Mouse (Mus musculus): ENCODE measurements around the gene Bcam. TPM values are rescaled to one million over a fixed set of nuclear protein-coding genes. Genes with fewer than 3 reads are reported as not detected.

Gene Bcam
- polyA plus RNA-seq, 1 experiment: 29.3 TPM

DNA sequence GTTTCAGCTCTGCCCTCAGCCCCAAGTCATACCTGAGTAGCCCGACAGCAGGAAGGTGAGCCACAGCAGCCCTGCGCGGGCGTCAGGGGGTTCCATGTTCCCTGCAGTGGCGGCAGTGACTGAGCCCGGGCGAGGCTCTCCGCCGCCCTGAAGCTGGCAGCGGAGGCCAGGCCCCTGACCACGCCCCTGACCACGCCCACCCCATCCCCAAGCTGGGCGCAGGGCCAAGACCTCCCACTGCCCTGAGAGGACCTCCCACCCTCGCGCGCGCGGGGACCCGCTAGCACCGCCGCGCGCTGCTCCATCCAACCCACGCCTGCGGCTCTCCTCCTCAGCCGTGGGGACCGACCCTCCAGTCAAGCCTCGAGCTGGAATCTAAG lies 451 bp downstream of the Bcam start:
- H3K36me3 ChIP-seq (ENCODE audit: control insufficient read depth, insufficient read depth): no peaks in the 10 kb centered on the region
- TF ChIP-seq POLR2A (IDR thresholded peaks at IDR 0.05; ENCODE audit: insufficient read length, low read depth) (peak; percentile 69), SRF (IDR thresholded peaks at IDR 0.05; ENCODE audit: control insufficient read depth, insufficient read length, low read depth) (no peak)
- peak overlapping the region; percentile 60 for H3K4me2 ChIP-seq (ENCODE audit: low read depth)
- H3K79me2 ChIP-seq (ENCODE audit: control insufficient read depth, insufficient read depth): no peaks in the 10 kb centered on the region
- peaks cover 14% of the 10 kb centered on the region for H3K27me3 ChIP-seq (ENCODE audit: control insufficient read depth, insufficient read depth, insufficient read length)
- H3ac ChIP-seq (ENCODE audit: control insufficient read depth, insufficient read length): no peak overlapping the region
- H3K4me3 ChIP-seq: peak overlapping the region; percentile 12

DNA sequence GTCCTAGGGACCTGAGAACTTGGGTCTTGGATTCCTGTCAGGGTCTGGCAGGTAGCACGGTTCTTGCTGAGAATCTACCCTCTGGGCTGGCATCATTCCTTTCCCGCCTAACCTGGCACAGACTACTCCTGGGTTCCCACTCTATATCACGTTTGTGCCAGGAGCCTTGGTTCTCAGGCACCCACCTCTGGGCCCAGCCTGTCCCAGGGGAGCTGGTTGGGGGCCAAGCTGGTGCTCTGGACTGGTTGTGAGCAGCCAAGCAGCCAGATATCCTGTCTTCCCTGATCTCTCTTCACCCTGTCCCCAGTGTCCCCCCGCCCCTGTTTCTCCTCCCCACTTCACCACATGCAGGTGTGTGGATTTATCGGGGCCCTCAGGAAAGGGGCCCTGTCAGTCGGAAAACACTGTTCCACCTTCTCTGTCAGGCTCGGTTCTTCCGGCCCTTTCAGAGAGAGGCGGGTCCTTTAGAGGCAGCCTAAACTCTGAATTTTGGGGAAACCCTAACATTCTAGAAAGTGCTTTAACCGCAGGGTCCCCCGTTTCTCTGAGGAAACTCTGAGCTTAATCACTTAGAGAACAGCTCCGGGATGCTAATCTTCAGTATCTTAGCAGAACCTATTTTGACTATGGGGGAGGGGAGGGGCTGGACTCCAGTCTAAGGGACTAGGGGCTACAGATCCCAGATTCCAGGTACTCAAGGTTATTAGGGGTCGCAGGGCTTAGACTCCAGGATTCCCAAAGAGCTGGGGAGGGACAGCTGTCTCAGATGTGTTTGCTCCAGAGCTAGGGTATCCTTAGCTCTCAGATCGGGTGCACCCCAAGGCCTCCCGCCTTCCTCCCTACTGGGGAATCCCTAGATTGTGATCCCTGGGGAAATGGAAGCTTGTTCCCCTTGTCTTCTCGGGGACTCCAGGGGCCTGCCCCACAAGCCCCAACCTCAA lies 1.1 kb downstream of the Bcam start:
- Histone ChIP-seq H3K4me3 (peak overlapping the region; percentile 12), H3K27me3 (ENCODE audit: control insufficient read depth, insufficient read depth, insufficient read length) (peaks cover 14% of the 10 kb centered on the region), H3K79me2 (ENCODE audit: control insufficient read depth, insufficient read depth) (no peaks in the 10 kb centered on the region), H3K4me2 (ENCODE audit: low read depth) (peak overlapping the region; percentile 60), H3ac (ENCODE audit: control insufficient read depth, insufficient read length) (no peak overlapping the region), H3K36me3 (ENCODE audit: control insufficient read depth, insufficient read depth) (no peaks in the 10 kb centered on the region)
- TF ChIP-seq CEBPB (IDR thresholded peaks at IDR 0.05; ENCODE audit: insufficient read depth, poor library complexity, severe bottlenecking): no peak

DNA sequence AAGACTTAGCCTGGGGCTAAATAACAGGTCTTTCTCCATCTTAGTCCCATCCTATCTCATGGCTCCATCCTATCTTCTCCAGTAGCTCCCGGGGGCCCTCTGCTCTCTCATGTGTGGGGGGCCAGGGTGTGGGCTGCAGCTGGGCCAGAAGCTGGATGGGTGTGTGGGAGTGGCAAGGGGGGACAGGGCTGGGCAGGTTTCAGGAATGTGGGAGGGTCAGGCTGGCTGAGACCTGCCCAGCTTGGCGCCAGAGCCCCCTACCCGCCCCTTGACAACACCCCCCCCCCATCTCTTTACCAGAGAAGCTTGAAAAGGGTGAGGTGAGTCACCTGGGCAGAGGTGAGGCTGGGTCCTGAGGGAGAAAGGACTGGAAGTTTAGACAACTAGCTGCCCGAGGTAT lies 1.8 kb downstream of the Bcam start:
- no peaks in the 10 kb centered on the region for H3K36me3 ChIP-seq (ENCODE audit: control insufficient read depth, insufficient read depth)
- no peak overlapping the region for H3ac ChIP-seq (ENCODE audit: control insufficient read depth, insufficient read length)
- peaks cover 14% of the 10 kb centered on the region for H3K27me3 ChIP-seq (ENCODE audit: control insufficient read depth, insufficient read depth, insufficient read length)
- H3K79me2 ChIP-seq (ENCODE audit: control insufficient read depth, insufficient read depth): no peaks in the 10 kb centered on the region
- peak overlapping the region; percentile 12 for H3K4me3 ChIP-seq
- TF ChIP-seq REST (IDR thresholded peaks at IDR 0.05; ENCODE audit: insufficient read depth, insufficient read length) (no peak), MYOD1 (IDR thresholded peaks at IDR 0.05; ENCODE audit: control insufficient read depth in 1 of 3, insufficient read length in 2 of 3, low read depth in 2 of 3) (no peak), MYOG (IDR thresholded peaks at IDR 0.05; ENCODE audit: control insufficient read depth in 1 of 3, insufficient read depth in 1 of 3, insufficient read length in 2 of 3, low read depth in 2 of 3) (no peak), SRF (IDR thresholded peaks at IDR 0.05; ENCODE audit: control insufficient read depth, insufficient read length, low read depth) (no peak)
- peak overlapping the region; percentile 60 for H3K4me2 ChIP-seq (ENCODE audit: low read depth)

DNA sequence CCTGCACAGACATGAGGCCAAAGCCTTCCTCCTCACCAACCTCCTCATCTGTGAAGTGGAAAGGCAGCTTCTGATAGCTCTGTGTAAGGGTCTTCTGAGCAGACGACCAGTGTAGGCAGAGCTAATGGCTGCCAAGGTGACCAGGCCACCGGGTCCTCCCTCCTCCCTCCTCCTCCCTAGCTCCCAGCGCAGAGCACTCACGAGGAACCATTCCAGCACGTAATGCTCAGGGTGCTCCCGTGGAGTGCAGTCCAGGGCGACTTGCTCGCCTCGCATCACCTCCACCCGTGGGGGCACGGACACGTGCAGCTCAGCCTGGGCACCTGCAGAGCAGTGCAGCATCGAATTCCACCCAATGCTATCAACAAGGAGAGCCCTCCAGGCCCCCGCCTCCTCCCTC lies 2.6 kb downstream of the Bcam start:
- H3K4me3 ChIP-seq: no peak overlapping the region
- peak overlapping the region; percentile 6 for H3K4me2 ChIP-seq (ENCODE audit: low read depth)

DNA sequence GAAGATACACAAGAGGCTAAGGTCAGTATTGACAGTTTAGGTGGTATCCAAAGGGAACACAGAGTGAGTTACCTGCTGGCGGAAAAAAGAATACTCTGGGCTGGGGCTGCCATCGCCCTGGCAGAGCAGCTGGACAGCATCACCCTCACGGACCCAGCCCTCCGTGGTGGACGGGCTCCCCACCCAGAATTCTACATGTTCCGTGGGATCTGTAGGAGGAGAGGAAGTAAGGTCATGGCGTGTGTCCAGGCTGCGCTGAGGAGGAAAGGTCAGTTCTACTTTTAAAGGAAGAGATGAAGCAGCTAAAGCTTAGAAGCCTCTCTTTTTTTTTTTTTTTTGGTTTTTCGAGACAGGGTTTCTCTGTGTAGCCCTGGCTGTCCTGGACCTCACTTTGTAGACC lies 6.2 kb downstream of the Bcam start:
- no peak overlapping the region for H3ac ChIP-seq (ENCODE audit: control insufficient read depth, insufficient read length)
- no peaks in the 10 kb centered on the region for H3K79me2 ChIP-seq (ENCODE audit: control insufficient read depth, insufficient read depth)
- H3K4me3 ChIP-seq: no peak overlapping the region
- H3K27me3 ChIP-seq (ENCODE audit: control insufficient read depth, insufficient read depth, insufficient read length): peaks cover 8% of the 10 kb centered on the region
- no peak for TF ChIP-seq REST (IDR thresholded peaks at IDR 0.05; ENCODE audit: insufficient read depth, insufficient read length)
- no peak for TF ChIP-seq CEBPB (IDR thresholded peaks at IDR 0.05; ENCODE audit: insufficient read depth, poor library complexity, severe bottlenecking)
- TF ChIP-seq TCF12 (IDR thresholded peaks at IDR 0.05; ENCODE audit: insufficient read depth, poor library complexity, severe bottlenecking): no peak
- TF ChIP-seq POLR2A (IDR thresholded peaks at IDR 0.05; ENCODE audit: insufficient read length, low read depth): no peak
- no peak for TF ChIP-seq TCF3 (IDR thresholded peaks at IDR 0.05; ENCODE audit: insufficient read length, low read depth)
- TF ChIP-seq MYOG (IDR thresholded peaks at IDR 0.05; ENCODE audit: control insufficient read depth in 1 of 3, insufficient read depth in 1 of 3, insufficient read length in 2 of 3, low read depth in 2 of 3): no peak
- no peak for TF ChIP-seq USF1 (IDR thresholded peaks at IDR 0.05; ENCODE audit: low read depth)
- TF ChIP-seq E2F4 (IDR thresholded peaks at IDR 0.05; ENCODE audit: insufficient read depth): no peak
- no peak for TF ChIP-seq POLR2AphosphoS2 (IDR thresholded peaks at IDR 0.05; ENCODE audit: insufficient read length, low read depth)
- TF ChIP-seq MAX (IDR thresholded peaks at IDR 0.05; ENCODE audit: low read depth): no peak
- no peak for TF ChIP-seq SRF (IDR thresholded peaks at IDR 0.05; ENCODE audit: control insufficient read depth, insufficient read length, low read depth)
- no peak for TF ChIP-seq MYOD1 (IDR thresholded peaks at IDR 0.05; ENCODE audit: control insufficient read depth in 1 of 3, insufficient read length in 2 of 3, low read depth in 2 of 3)
- no peaks in the 10 kb centered on the region for H3K36me3 ChIP-seq (ENCODE audit: control insufficient read depth, insufficient read depth)
- no peak overlapping the region for H3K4me2 ChIP-seq (ENCODE audit: low read depth)

More for the DNA sequence above, 2.6 kb downstream of the Bcam start:
- no peak for TF ChIP-seq MYOD1 (IDR thresholded peaks at IDR 0.05; ENCODE audit: control insufficient read depth in 1 of 3, insufficient read length in 2 of 3, low read depth in 2 of 3)
- TF ChIP-seq TCF12 (IDR thresholded peaks at IDR 0.05; ENCODE audit: insufficient read depth, poor library complexity, severe bottlenecking): no peak
- no peak for TF ChIP-seq POLR2A (IDR thresholded peaks at IDR 0.05; ENCODE audit: insufficient read length, low read depth)
- no peak for TF ChIP-seq CEBPB (IDR thresholded peaks at IDR 0.05; ENCODE audit: insufficient read depth, poor library complexity, severe bottlenecking)
- TF ChIP-seq E2F4 (IDR thresholded peaks at IDR 0.05; ENCODE audit: insufficient read depth): no peak
- TF ChIP-seq USF1 (IDR thresholded peaks at IDR 0.05; ENCODE audit: low read depth): no peak
- TF ChIP-seq REST (IDR thresholded peaks at IDR 0.05; ENCODE audit: insufficient read depth, insufficient read length): no peak
- TF ChIP-seq SRF (IDR thresholded peaks at IDR 0.05; ENCODE audit: control insufficient read depth, insufficient read length, low read depth): no peak
- TF ChIP-seq POLR2AphosphoS2 (IDR thresholded peaks at IDR 0.05; ENCODE audit: insufficient read length, low read depth): no peak
- no peak for TF ChIP-seq MAX (IDR thresholded peaks at IDR 0.05; ENCODE audit: low read depth)
- Histone ChIP-seq H3K27me3 (ENCODE audit: control insufficient read depth, insufficient read depth, insufficient read length) (peaks cover 14% of the 10 kb centered on the region), H3ac (ENCODE audit: control insufficient read depth, insufficient read length) (no peak overlapping the region), H3K79me2 (ENCODE audit: control insufficient read depth, insufficient read depth) (no peaks in the 10 kb centered on the region), H3K36me3 (ENCODE audit: control insufficient read depth, insufficient read depth) (no peaks in the 10 kb centered on the region)
